Mouse (Mus musculus): ENCODE results near the gene Sec14l5.

DNA sequence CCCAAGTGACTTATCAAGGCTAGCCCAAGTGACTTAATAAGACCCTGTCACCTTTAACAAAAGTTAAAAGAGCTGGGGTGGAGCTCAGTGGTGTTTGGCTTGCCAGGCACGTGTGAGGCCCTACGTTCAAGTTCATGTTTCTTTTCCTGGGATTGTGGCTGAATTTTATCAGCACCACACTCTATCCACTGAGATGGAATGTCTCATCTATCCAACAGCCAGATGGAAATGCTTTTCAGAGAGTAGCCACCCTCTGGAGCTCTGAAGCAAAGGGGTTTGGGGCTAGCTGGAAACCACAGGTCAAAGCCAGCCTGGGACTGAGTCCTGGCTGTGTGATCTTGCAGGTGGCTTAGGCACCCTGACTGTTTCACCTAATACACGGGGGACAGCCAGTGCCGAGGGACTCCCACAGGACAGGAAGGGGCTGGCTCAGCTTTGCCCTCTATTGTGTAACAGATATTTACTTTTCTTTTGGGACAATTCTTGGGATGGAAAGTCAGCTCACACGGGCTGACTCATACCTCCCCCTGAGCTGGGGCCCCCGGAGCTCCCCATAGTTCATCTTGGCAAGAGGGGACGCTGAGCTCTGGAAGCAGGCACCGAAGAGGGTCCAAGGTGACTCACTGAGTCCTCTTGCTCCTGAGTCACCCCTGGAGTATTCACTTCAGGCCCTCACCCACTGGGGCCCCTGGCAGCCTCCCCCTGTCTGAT is 11.2 kb upstream of the Sec14l5 start:
- no peak for TF ChIP-seq CTCF (IDR thresholded peaks at IDR 0.05; ENCODE audit: borderline replicate concordance, insufficient read depth, low read depth, low read length)
- no peak for TF ChIP-seq POLR2A (IDR thresholded peaks at IDR 0.05; ENCODE audit: borderline replicate concordance, insufficient read depth, low read length)
